Mouse (Mus musculus) B cell, adult 2 months (primary cell): ENCODE results near the gene Foxo1.

Experiments
- DNase-seq, 2 experiments: peaks; one replicate each; pipeline ENCODE4 v3.0.0; 2022

Foxo1 gene

DNA sequence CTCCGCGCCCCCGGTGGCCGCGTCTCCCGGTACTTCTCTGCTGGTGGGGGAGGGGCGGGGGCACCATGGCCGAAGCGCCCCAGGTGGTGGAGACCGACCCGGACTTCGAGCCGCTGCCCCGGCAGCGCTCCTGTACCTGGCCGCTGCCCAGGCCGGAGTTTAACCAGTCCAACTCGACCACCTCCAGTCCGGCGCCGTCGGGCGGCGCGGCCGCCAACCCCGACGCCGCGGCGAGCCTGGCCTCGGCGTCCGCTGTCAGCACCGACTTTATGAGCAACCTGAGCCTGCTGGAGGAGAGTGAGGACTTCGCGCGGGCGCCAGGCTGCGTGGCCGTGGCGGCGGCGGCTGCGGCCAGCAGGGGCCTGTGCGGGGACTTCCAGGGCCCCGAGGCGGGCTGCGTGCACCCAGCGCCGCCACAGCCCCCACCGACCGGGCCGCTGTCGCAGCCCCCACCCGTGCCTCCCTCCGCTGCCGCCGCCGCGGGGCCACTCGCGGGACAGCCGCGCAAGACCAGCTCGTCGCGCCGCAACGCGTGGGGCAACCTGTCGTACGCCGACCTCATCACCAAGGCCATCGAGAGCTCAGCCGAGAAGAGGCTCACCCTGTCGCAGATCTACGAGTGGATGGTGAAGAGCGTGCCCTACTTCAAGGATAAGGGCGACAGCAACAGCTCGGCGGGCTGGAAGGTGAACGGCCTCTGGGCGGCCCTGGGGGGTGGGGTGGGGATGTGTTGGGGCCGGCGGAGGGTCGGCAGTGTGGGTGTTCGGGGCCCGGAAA is 789 bp downstream of the Foxo1 start:
- peak; percentile 67 to 71 for DNase-seq

DNA sequence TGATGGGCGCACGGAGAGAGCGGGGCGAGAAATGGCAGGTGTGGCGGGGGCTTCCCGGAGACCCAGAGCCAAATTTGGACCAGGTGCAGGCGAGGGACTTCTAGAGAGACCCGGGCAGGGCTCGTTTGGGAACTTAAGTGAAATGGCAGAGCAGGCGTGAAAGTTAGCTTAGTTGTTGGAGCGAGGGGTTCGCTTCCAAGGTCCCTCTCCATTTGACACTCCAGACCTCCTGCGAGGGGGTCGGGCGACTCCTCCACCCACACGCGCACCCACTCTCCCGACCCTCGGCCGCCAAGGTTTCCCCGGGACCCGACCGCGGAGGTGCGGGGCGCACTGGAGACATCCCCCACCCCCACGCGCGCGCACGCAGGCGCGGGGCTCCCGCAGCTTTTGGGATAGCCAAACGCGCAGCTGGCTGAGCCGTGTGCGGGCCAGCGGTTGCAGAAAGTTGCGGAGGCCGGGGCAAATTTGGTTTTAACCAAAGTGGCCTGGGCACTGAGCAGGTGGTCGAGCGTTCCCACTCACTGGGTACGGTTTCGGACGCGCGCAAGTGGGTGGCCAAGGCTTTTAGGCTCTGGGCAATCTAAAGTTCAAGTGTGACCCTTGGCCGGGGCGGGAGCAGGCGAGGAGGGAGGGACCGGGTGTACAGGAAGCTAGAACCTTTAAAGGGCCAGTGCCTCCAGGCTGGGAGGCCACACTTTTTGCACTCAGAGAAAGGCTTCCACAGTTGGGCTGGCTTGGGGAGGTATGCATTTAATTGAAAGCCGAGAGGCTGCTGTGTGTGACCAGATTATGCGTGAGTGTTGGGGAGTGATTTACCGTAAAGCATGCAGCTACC is 1.6 kb downstream of the Foxo1 start:
- DNase-seq, result peak; percentile 76 to 77

DNA sequence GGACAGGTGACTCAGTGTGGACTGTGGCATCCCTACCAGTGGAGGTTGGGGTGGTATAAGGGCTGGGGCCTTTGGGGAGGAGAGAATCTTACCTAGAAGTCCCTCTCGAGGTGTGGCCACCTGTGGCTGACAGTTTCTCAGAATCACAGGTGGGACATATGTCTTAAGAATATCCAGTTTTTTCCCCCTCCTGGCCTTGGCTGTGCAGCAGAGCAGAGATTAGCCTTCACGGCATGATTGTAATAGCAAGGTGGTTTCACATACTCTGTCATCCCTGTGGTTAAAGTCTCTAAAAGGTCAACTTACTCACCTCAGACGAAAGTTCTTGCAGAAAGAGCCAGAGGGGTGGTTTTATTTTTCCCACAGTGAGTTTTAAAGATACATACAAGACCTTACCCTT is 2.4 kb downstream of the Foxo1 start:
- peak in 1 of 2 experiments; percentile 38 for DNase-seq

DNA sequence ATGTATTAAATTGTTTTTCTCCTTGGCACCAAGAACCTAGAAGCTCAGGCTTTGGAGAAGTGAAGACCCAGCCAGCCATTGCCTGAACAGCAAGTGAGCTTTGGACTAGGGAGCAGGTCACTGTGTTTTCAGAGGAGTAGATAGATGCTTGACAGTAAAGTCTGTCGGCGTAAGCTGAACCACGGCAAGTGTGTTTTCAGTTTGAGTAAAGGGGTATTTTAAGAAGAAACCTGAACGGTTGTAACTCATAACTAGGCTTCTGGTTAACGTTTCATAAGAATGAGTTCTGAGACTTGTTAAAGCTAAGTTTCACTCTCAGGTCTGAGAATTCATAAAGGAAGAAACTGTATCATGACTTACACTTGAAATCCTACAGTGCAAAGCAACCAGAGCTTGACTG is 3.2 kb downstream of the Foxo1 start:
- DNase-seq, result no peak

DNA sequence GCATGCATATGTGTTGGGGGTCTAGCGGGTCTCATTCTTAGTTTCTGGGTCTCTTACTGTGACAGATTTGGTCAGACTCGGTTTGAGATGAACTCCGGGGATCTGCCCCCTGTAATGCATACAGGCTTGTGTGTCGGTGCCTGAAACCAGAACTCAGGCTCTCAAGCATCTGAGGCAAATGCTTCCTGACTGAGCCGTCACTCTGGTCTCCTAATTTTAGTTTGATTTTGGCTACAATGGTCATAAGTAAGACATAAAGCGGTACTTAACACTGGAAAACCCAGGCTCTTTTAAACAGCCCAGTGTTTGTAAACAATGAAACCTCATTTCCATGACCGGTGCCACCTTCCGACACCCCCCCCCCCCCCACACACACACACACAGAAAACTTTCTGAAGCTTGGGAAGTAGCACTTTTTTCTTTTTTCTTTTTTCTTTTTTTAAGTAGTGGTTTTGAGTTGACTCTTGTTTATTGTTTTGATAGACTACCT is 4.3 kb downstream of the Foxo1 start:
- no peak for DNase-seq

DNA sequence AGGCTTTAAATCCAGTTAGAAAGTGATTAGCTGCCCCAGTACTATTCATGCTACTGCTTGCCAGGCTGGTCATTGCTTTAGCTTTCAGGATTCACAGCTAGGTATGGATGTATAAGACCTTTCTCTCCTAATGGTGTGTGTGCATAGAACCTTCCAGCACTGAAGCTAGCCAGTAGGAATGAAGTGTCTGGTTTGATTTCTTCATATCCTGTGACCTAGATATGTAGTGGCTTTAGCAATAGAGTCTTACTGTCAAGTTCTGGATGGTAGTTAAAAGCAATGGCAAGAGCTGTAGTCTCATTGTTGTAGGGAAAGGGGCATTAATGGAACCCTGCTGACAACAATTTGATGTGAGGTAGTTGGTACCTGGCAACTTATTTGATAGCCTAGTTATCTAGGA is 6.3 kb downstream of the Foxo1 start:
- DNase-seq, result no peak

DNA sequence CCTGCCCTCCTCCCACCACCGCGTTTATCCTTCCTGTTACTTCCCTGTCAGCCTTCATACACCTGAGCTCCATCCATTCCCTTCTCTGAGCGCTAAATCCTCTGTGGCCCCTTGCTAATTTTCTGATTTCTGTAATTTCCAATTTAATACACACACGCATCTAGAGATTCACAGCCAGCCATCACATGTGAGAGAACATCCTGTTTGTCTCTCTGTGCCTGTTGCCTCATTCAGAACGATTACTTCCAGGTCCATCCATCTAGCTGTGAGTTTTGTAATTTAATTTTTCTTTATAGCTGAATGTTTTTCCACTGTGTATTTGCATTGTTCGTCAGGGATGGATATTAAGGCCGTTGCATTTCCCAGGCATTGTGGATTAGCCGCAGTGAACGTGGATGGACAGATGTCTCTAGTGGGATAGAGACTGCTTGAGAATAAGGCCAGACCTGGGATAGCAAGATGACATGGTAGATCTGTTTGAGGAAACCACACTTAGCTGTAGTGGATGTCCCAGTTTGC is 7.0 kb downstream of the Foxo1 start:
- no peak for DNase-seq

DNA sequence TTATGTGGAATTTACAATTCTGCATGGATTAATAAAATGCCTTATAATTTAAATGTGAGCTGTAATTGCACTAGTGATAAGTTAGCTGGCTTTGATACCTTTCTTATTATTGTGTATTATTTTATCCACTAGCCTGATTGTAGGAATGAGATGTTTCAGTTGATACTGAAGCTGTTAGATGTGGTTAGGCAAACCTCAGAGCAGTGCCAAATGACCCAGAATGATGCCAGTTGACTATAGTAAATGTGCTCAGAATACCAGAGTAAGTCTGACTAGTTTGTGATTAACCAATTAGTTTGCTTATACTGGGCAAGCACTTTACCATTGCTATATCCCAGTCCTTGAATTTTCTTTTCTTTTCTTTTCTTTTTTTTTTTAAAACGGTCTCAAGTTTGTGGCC is 12.5 kb downstream of the Foxo1 start:
- no peak for DNase-seq

DNA sequence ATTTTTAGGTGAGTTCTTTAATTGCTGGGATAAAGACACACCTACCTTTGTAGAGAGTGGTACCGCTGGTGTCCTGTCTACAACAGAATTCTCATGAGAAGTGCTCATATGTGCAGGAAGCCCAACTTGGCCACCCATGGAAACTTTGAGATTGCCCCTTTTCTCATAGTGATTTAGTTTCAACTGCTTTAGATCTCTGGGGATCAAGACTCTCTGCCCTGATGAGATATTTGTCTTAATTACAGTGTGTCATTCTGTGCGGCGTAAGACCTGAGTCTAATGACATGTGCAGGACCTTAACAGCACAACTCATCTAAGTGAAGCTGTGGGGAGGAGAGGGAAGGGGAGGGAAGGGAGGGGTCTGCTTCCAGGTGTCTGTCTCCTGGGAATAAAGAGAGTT is 13.7 kb downstream of the Foxo1 start:
- DNase-seq, result no peak

DNA sequence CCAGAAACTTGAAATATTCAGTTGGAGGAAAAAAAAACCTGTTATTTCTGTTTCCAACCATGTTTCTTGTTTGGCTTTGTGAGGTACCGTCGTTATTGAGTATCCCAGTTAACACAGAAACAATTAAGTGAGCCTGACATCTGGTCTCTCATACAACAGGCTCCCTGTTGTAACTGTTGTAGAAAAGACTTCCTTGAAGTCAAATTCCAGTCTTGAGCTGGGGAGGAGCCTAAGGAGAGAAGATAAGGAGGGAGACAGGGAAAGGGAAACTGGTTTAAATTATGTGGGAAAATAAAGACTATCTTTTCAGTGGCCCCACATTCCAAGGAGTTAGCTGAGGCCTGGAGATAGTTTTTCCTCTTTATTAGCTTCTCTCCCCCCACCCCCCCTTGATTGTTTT is 14.2 kb downstream of the Foxo1 start:
- DNase-seq, result no peak

DNA sequence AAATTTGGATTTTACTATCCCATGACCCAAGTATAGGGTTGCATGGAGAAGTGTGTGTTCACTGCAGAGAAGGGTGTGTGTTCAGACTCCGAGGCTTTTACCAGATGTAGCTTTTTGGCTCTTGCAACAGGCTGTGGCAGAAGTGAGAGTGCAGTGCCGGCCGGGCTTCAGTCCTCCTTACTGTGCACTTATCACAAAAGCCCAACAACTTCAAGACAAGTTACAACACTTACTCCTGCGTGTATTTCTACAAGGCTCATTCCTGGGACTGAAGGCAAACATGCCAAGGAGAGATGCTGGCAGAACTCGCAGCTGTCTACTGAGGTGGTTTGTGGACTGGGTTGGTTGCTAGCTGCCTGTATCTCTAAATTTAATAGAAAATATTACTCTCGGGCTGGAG is 15.4 kb downstream of the Foxo1 start:
- no peak for DNase-seq

DNA sequence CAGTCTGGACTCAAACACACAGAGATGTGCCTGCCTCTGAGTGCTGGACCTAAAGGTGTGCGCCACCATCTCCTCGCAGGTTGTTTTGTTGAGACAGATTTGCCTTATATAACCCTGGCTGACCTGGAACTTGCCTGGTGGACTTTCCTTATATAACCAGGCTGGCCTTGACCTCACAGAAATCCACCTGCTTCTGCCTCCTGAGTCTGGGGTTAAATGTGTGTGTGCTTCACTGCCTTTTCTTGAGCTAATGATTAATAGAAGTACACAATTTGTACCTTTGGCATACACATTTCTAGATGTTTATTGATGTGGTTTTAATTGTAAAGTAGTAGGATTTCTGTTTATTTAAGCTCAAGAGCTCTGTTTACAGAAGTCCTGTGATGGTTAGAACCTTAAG is 22.7 kb downstream of the Foxo1 start:
- DNase-seq, result no peak

DNA sequence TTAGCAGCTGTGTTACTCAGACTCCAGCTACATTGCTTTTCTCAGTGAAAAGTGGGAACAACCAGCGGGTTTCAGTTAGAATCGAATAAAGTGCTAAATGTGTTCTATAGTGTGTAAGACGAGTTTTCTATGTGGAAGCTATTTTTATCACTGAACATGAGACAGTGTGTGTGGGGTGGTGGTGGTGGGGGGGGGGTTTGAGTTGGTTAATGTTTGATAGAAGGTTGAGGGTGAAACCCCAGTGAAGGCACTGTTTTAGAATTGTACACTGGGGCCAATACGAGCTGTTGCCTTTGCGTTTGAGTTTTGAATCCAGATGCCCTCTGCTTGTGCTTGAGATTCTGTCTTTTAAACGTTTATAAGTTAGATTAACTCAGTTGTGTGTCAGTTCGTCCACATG is 24.4 kb downstream of the Foxo1 start:
- no peak for DNase-seq

DNA sequence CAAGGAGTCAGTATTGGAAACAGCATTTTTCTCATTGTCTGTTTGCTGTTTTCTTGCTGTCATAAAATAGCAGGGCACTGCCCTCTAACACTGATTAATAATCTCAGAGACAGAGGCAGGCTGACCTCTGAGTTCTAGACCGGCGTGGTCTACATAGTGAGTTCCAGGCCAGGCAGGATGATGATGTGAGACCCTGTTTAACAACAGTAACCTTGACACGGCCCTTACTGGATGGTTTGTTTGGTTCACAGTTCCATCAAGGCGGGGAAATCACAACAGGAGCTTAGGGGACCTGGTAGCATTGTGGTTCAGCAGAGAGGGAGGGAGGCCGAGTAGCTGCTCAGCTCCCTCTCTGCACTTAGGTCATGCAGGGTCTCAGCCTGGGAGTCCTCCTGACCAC is 25.8 kb downstream of the Foxo1 start:
- DNase-seq, result no peak

DNA sequence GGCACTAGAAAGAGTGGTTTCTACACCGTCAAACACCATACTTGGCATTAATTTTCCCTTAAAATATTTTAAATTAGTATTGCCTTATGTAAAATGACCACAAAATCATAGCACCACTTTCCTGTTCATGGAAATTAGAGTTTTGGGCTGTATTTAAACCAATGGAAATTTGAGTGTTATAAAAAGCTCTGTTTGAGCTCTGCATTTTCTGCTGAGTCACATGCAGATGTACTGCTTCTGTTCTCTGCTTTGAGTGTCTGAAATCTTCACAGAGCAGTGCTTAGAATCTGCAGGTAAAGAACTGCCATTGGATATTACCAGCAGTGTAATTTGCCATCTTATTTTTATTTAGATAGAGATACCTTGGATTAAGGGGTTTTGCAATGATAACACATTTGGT is 27.6 kb downstream of the Foxo1 start:
- no peak for DNase-seq

DNA sequence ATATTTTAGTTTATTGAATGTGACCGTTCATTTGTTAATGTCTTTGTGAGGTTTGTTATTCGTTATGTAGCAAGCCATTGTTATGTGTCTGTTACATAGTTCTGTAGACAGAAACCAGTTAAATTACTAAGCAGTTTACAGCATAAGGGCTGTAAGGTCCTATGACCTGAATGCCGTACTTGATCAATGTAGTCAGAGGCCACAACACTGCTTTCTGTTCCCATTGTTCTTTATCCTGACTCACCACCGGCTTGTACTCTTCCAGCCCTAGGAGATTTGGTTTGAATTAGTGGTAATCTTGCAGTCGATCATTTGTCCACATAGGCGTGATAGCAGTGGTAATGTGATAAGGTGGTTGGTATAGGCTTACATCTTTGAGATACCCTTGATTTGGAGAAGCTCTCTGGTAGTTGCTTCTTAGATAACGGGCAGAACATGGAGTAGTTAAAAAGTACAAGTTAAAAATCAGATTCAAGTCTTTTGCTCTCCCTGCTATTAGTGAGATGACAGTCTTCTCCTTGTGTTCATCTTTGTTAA is 28.2 kb downstream of the Foxo1 start:
- no peak for DNase-seq

DNA sequence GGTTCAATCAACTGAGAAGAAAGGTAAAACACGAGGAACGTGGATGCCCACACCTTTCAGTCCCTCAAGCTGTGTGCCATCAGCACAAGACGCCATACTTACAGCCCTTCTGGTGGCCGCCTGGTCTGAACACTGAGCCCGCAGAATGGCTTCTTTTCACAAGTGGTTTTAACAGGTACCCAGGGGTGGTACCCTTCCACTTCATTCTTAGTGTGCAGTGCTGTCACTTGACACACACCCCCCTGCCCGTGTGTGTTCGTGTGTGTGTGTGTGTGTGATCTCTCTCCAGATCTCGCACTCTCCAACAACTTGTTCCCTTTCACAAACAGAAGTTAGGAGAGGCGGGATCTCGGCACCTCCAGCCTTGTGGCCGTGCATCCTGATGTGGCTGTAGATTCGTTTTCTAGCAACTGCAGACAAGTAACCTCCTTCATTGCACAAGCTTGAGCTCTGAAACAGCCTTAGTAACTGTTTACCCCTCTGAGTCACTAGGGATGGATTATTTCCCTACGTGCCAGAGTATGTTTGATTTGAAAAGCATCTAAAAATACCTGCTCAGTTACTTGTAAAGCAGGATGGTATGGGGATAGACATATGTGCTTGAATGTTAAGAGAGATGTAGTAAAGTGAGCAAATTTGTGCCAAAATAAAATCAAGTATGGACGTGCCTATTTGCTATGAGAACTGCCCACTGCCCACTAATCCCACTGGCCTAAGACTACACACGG is 29.3 kb downstream of the Foxo1 start:
- no peak for DNase-seq

DNA sequence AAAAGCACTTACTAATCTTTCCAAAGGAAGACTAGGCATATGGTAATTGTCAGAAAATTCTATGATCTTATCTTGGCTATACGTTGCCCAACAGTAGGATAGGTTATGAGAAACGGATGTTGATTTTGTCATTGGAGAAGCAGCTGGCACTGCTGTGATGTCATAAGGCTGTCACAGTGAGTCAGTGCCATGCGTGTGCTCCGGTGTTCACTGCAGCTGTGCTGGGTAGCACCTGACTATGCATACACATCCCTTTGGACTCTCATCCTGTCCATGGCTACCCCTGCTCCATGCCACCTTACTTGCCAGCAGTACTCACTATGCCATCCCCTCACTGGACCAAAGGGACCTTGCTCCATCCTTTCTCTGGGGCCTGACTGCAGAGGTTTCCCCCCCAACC is 30.5 kb downstream of the Foxo1 start:
- no peak for DNase-seq

DNA sequence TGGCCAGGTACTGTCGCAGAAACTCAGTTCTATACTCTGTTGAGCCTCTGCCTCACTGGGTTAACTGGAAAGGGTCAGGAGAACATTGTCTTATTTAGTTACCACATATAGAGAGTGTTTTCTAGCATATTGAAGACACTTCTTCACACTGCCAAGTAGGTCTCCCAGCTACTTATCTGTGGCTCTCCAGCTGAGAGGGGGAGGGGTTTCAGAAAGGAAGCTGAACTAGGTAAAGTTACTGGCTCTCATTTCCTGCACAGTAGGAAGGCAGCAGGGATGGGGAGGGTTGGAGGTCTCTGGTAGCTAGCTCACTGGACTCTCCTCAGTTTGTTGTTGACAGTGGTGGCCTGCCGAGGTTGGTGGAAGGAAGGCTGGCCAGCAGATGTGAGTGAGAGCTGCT is 31.2 kb downstream of the Foxo1 start:
- peak in 1 of 2 experiments; percentile 42 for DNase-seq

DNA sequence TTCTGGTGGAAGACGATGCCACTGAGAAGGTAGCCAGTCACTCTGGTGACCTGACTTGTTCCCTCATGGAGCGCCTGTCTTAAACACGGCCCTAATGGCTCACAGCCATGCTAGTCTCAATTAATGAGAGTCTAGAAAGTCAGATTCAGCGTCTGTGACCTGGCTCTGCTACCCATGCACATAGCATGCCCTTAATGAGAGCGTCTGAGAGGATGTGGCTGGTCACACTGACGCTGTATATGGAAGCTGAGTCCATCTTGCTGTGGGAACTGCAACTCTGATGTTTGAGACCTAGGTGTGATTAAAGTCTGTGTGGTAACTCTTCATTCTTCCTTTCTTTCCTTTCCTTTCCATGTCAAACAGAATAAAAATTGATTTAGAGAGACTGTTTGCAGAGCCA is 32.4 kb downstream of the Foxo1 start:
- no peak for DNase-seq

DNA sequence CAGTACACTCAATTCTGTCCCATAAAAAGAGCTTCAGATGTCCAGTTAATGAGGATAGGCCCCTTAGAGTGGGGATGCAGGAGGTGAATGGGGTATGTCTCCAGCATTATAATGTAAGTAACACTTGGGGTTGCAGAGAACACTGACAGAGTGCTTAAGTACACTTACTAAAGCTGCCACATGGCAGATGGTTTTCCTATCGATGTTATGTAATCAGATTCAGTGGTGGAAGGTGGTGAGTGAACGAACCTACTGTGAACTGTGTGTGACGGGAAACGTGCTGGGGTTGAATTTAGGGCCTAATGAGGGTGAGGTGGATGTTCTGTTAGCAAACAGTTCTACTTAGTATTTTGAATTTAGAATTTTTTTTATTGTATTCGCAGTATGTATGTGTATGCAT is 35.2 kb downstream of the Foxo1 start:
- DNase-seq, result no peak

DNA sequence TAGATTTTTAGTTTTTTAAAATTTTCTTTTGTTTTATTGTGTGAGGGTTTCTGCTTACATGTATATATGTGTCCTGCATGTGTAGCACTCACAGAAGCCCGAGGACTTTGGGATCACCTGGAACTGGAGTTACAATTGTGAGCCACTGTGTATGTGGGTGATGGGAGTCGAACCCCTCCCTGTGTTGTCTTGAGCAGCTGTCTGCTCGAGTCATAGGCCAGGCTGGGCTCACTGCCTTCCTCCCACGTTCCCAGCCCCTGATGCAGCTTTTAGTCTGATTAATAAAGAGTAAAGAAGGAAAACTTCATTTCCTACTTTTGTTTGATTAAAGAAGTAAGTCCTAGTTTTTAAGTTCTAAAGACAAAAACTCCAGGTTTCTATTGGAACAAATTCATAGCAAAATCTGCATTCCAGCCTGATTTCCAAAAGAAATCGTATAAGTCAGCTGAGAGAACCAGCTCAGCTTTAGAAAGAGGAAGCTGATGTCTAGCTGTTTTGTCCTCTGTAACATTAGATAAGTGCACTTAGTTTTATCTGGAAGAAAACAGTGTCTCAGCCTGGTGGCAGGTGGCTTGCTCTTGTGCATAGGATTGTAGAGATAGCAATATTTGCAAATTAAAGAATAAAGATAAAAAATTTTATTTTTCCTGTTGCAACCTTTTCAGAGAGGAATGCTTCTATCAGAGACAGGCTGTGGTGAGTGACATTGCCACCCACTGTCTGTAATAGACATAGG is 40.6 kb downstream of the Foxo1 start:
- no peak for DNase-seq
